Mouse (Mus musculus) retina, adult 2 months (tissue): Measurements from ENCODE around the gene Ctla2a.
"Not testable (repeated sequence)": the region's sequence is repeated elsewhere in the genome, so short reads cannot be mapped to it uniquely, and the experiment has no call there.

Source experiments
- DNase-seq: peaks from one replicate; pipeline ENCODE4 v3.0.0-alpha.2; 2012; ENCODE audit warnings: low read depth, low spot score

Ctla2a gene

GRCm38 (mm10) chr13:60936500-60936901, at the start of gene Ctla2a, which contains the start of gene Gm49391:
TSS of gene Ctla2a (minus strand) at chr13:60936625.
TSS of gene Gm49391 (minus strand) at chr13:60936571.
- no peak for DNase-seq

- not testable (repeated sequence) for DNase-seq
Observed at GRCm38 (mm10) chr13:60972319-60972718, 35.9 kb upstream of the Ctla2a start.

- not testable (repeated sequence) for DNase-seq
Observed at GRCm38 (mm10) chr13:60963985-60964384, 27.6 kb upstream of the Ctla2a start.

DNA sequence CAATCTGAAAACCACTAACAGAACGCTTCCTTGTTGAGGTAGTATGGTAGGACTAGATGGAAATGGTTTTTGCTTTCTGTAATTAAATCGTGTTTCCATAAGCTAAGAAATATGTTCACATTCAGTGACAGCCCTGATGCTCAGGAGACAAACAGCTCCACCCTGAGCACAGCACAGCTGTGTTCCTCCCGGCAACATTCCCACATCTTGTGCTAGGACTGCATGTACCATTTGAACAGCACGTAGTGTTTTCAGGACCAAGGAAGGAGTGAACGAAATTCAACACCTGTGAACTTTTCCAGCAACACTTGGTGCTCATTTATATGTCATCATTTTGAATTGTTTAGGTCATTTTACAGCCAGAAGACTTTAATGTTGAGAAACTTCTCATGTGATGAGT, 25.3 kb upstream of the Ctla2a start:
- no peak for DNase-seq

- DNase-seq: not testable (repeated sequence)
Observed at GRCm38 (mm10) chr13:60941884-60942283, 5.5 kb upstream of the Ctla2a start, which contains the start of gene Tpbpa. TSS of gene Tpbpa (minus strand) at chr13:60941984.

DNA sequence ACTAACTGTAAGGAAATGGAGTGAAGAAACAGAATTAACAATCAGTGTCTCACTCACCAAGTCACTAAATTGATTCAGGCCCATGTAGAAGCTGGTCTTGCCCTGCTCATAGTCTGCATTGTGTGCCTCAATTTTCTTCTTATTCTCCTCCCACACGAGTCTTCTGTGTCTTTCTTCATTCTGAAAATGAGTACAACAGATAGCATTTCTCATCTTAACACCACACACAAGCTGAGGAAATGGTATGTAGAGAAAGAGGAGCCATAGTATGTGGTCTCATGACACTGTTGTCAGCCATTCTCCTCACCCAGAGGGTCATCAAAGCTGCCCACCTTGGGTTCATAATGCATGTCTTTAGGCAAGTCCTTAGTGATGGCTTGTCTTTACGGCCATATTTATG, 935 bp downstream of the Ctla2a start, which contains the start of gene Gm49393:
Gene Gm49393, minus strand, starts transcription at position 101 of the 400 bp plus-strand sequence.
- DNase-seq: not testable (repeated sequence)

DNA sequence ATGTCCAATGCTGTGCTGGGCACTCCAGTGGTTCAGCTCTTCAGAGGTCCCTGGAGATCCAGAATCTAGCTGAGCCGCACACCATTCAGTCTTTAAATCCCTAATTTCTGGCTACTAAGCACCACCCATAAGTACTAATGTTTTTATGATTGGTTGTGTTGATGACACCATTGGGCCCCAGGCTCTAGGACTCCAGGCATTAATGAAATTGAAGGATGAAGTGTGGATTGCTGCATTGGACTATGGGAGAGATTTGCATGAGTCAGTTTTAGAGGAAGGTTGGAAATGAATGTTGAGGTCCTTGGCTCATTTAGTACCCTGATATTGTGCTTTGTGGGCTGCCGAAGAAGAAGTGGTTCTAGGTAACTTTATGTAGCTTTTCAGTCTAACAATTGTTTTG, 31.6 kb downstream of the Ctla2a start, which contains the start of gene Tpbpb:
Gene Tpbpb, minus strand, starts transcription at position 101 of the 400 bp plus-strand sequence.
- DNase-seq: not testable (repeated sequence)

GRCm38 (mm10) chr13:60897328-60897727, 39.1 kb downstream of the Ctla2a start, which contains the start of gene Ctla2b:
TSS of gene Ctla2b (minus strand) at chr13:60897447.
- no peak for DNase-seq

DNA sequence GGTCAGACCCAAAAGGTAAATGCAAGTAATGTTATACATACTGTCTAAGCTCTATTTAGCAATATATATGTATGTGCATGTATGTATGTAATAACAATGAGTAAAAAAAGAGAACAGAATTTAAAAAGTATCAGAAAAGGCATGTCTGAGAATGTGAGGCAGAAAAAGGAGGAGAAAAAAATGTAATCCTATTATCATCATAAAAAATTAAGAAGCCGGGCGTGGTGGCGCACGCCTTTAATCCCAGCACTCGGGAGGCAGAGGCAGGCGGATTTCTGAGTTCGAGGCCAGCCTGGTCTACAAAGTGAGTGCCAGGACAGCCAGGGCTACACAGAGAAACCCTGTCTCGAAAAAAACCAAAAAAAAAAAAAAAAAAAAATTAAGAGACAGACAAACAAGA, 39.6 kb downstream of the Ctla2a start, which contains the start of gene Gm49392:
Gene Gm49392, minus strand, starts transcription at position 101 of the 400 bp plus-strand sequence.
- DNase-seq: not testable (repeated sequence)

DNA sequence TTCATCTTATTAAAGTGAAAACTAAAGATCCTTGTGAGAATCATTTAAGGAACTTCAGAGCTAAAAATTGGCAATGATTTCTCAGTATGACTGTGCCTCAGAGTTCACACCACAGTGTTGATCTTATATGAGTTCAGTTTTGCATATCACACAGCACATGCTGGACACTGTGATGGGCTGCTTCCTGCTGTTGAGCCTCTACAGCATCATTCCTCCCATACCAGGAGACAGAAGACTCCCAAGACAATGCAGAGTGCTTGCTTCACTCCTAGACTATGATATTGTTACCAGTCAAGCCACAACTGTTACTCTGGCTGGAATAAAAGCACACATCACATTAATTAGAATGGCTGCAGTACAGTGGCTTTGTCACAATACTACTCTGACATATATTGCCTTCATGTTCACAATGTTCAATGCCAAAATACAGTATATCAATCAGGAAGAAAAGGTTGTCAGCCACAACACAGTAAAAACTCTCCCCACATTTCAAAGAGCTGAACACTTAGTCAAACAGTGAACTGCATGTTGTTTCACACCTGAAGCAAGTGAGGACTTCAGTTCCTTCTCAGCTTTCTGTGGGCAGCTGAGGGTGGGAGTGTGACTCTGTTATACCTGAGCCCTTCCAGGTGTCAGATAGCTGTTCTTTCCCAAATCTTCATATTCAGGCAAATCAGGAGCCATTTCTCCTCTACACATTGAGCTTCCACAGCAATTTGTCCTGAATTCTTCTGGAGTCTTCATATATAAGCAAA, 40.8 kb downstream of the Ctla2a start:
- no peak for DNase-seq

DNA sequence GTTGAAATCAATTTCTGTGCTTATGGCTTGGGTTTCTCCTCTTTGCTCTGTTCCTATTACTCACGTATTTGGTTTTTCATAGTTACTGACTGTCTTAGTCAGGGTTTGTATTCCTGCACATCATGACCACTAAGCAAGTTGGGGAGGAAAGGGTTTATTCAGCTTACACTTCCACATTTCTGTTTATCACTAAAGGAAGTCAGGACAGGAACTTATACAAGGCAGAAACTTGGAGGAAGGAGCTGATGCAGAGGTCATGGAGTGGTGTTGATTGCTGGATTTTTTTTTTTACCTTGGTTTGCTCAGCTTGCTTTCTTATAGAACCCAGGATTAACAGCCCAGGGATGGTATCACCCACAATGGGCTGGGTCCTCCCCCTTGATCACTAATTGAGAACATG, 44.1 kb downstream of the Ctla2a start:
- no peak for DNase-seq
